Mouse (Mus musculus) liver, adult 2 months (tissue): ENCODE data around the gene Mnt. TPM values are rescaled to one million over a fixed set of nuclear protein-coding genes. Genes with fewer than 3 reads are reported as not detected.

Source experiments
- DNase-seq: peaks from one replicate; pipeline ENCODE4 v3.0.0-alpha.2; 2011; ENCODE audit warnings: low read depth, low spot score; ENCODE audit errors: extremely low read depth
- H3K27ac ChIP-seq: fragments of 200-500 bp; replicated peaks from 2 replicates; pipeline ENCODE4 v1.5.1; 2012; ENCODE audit warnings: low read depth, mild to moderate bottlenecking, control low read depth, inconsistent platforms, low read length; ENCODE audit not compliant: insufficient read depth
- H3K27me3 ChIP-seq: fragments of 200-500 bp; 2 replicates; pipeline ENCODE4 v1.6.1; 2012; ENCODE audit warnings: mild to moderate bottlenecking, moderate library complexity, low read length, inconsistent platforms; ENCODE audit not compliant: control insufficient read depth, insufficient read depth
- H3K36me3 ChIP-seq: fragments of 200-500 bp; 2 replicates; pipeline ENCODE4 v1.6.1; 2012; ENCODE audit warnings: low read length, inconsistent platforms; ENCODE audit not compliant: control insufficient read depth, insufficient read depth
- H3K4me1 ChIP-seq: fragments of 200-500 bp; 2 replicates; pipeline ENCODE4 v1.6.1; 2011; ENCODE audit warnings: low read length; ENCODE audit not compliant: control insufficient read depth, insufficient read depth
- H3K4me3 ChIP-seq: fragments of 200-500 bp; 2 replicates; pipeline ENCODE4 v1.5.1; 2011; ENCODE audit warnings: low read depth, mild to moderate bottlenecking, control low read depth, low read length, moderate library complexity; ENCODE audit not compliant: insufficient read depth
- H3K79me2 ChIP-seq: fragments of 200-500 bp; 2 replicates; pipeline ENCODE4 v1.6.1; 2012; ENCODE audit warnings: inconsistent platforms, mild to moderate bottlenecking, low read length, moderate library complexity; ENCODE audit not compliant: control insufficient read depth, insufficient read depth
- H3K9ac ChIP-seq: fragments of 200-500 bp; 2 replicates; pipeline ENCODE4 v1.6.1; 2012; ENCODE audit warnings: low read depth, mild to moderate bottlenecking, control low read depth, inconsistent platforms, low read length
- CTCF ChIP-seq: fragments of 200-500 bp; IDR thresholded peaks from 2 replicates; pipeline ENCODE4 v1.5.1; 2011; ENCODE audit warnings: low read depth, low read length, control low read depth
- POLR2A ChIP-seq: fragments of 200-500 bp; IDR thresholded peaks from 2 replicates; pipeline ENCODE4 v1.6.1; 2011; ENCODE audit warnings: low read length, control low read depth; ENCODE audit not compliant: insufficient read depth; ENCODE audit errors: extremely low read depth
- WGBS: fragments of 180-500 bp; shearing (Covaris S2); methylation state at CpG from one replicate; pipeline ENCODE4 v1.1.7; 2018; 5-methylcytosine and 5-hydroxymethylcytosine counted together
- polyA plus RNA-seq: library from polyadenylated mRNA; depleted of rRNA; stranded (reverse); fragments of >200 nt; gene quantifications from 2 replicates; pipeline ENCODE4 v1.2.3, GENCODE M21; 2012
- total RNA-seq: library from RNA; depleted of rRNA; stranded (reverse); fragments of >200 nt; gene quantifications from 2 replicates; pipeline ENCODE4 v1.2.3, GENCODE M21; 2014

Mnt gene
- total and polyA plus RNA-seq, 2 experiments: 1.0 to 4.7 TPM

DNA sequence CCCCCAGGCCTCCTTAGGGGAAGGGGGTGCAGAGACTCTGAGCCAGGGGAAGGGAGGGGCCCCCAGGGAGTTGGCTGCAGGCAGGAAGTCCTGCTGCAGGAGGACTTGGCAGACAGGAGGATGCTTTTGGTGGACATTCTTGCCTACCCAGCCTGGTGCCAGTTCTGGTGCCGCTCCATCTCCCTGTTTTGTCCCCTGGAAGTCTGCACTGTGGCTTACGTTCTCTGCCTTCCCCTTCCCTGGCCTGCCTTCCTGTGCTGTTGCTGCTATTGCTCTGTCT, 12.7 kb downstream of the Mnt start:
- TF ChIP-seq CTCF (no peak), POLR2A (no peak)
- Histone ChIP-seq H3K4me3 (no peak overlapping the region), H3K79me2 (peaks cover 9% of the 10 kb centered on the region; the same call in 1 of the 2 replicates), H3K36me3 (no peaks in the 10 kb centered on the region), H3K27ac (no peak overlapping the region), H3K4me1 (peaks cover 5% of the 10 kb centered on the region; the same call in 1 of the 2 replicates), H3K27me3 (no peaks in the 10 kb centered on the region), H3K9ac (no peak overlapping the region)
- whole genome bisulfite sequencing: 88% methylated on average over 2 of the region's 2 CpGs
- DNase-seq: no peak

DNA sequence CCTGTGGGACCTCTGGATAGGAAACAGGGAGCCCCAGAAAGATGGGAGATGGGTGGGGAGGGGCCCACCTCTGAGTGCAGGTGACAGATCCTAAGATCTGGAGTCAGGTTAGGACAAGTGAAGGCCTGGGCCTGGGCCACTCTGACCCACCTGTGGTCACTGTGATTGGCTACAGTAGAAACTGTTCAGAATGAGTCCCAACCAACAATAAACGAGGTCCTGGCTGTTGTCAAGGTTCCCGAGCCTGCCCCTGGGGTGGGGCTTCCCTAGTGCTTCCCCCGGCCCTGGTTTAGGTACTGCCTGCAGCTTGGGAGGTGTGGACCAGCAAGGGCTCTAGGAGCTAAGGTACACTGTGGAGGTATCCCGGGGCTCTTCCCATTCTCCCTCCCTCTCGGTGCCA, 13.0 kb downstream of the Mnt start:
- TF ChIP-seq POLR2A (no peak), CTCF (no peak)
- Histone ChIP-seq H3K9ac (no peak overlapping the region), H3K4me3 (no peak overlapping the region), H3K4me1 (peaks cover 8% of the 10 kb centered on the region), H3K36me3 (no peaks in the 10 kb centered on the region), H3K27ac (no peak overlapping the region), H3K79me2 (peaks cover 9% of the 10 kb centered on the region; the same call in 1 of the 2 replicates), H3K27me3 (no peaks in the 10 kb centered on the region)
- no peak for DNase-seq
- WGBS: 80% methylated on average over 5 of the region's 5 CpGs

DNA sequence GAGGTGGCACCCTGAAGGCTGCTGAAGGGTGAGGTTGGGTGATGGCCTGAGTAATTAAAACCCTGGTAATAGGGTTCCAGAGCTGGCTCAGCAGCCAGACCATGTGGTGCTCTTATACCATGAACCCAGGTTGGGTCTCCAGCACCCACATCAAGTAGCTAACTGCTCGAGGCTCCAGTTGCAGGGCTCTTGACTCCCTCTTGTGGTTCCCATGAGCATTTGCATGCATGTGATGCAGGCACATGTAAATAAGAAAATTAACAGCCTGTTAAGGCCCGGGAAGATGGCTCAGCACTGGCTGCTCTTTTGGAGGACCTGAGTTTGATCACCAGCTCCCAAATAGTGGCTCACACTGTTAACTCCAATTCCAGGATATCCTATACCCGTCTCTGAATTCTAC, 15.1 kb downstream of the Mnt start:
- Histone ChIP-seq H3K27me3 (no peaks in the 10 kb centered on the region), H3K27ac (no peak overlapping the region), H3K4me1 (peaks cover 6% of the 10 kb centered on the region), H3K9ac (no peak overlapping the region), H3K4me3 (no peak overlapping the region), H3K36me3 (no peaks in the 10 kb centered on the region), H3K79me2 (no peaks in the 10 kb centered on the region)
- no peak for DNase-seq
- WGBS: 80% methylated on average over 3 of the region's 3 CpGs
- TF ChIP-seq POLR2A: no peak
- TF ChIP-seq CTCF: peak; percentile 43

DNA sequence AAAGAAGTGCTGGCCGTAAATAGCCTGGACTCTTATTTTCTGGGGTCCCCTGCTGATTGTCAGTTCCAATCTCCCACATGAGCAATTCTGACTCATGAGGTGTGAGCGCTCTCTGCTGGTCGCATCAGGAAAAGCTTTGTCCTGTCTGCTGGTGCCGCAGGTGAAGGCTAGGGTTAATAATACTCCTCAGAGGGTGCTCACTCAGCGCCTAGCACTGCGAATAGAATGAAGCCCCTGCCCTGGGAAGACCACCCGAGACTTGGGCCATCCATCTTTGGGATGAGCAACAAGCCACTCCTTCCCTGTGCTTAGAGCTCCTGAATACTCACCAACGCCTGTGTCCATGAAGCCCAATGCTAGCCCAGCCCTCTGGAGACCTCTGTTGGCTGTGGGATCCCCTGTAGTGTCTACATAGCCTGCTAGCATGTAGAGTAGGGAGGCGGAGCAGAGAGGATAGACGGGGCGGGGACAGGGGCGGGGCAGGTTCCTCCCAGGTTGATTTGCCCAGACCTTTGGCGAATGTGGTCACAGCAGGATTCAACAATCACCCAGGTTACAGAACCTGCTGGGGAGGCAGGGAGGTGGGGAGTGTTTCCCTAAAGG, 17.3 kb downstream of the Mnt start:
- peak; percentile 97 for DNase-seq
- Histone ChIP-seq H3K36me3 (no peaks in the 10 kb centered on the region), H3K4me1 (peaks cover 6% of the 10 kb centered on the region), H3K79me2 (no peaks in the 10 kb centered on the region), H3K27me3 (no peaks in the 10 kb centered on the region), H3K9ac (peak overlapping the region; percentile 15; the same call in 1 of the 2 replicates), H3K27ac (peak overlapping the region; percentile 49), H3K4me3 (no peak overlapping the region)
- 5% methylated on average over 13 of the region's 13 CpGs for WGBS
- TF ChIP-seq CTCF (peak; percentile 88), POLR2A (no peak)

DNA sequence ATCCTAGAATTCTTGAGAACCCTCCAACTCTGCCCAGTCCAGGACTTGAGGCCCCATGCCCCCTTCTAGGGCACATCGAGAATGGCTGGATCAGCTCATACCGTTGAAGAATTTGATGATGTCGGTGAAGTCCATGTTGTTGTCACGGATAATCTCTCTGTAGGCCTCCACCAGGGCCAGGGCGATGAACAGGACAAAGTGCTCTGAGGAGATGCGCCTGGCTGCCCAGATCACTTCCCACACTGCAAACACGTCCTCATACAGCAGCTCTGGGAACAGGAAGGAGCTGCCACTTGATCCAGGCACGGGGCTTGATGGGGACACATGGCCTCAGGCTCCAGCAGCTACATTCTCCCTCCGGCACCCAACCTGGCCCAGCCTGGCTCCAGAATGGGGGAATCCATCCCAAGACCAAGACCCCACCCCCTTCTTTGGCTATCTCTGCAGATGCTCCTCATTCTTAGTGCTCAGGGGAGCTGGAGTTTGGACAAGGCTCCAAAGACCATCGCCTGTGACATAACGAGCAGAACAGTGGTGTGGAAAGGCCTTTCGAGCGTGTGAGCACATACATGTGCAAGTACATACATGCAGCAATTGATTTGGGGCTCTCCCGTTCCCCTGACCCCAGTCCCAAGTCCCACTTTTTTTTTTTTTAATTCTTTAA, 20.4 kb downstream of the Mnt start:
- no peak overlapping the region for H3K27ac ChIP-seq
- no peaks in the 10 kb centered on the region for H3K27me3 ChIP-seq
- DNase-seq: no peak

DNA sequence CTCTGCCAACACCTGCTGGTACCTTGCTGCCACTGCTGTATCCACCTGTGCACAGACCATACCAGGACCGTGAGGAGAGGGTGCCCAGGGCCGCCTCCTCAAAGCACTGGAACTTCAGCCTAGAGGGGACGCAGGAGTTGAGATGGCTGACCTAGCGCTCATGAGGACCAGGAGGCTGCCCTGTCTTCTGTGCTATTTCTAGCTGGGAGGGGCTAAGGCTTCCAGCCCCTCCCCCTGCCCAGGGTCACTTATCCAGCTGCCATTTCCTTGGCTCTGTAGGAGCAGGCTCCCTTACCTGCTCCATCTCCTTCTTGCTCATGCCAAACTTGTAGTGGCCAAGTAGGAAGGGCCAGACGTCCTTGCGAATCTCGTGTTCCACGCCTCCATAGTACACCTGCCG, 27.0 kb downstream of the Mnt start:
- H3K27me3 ChIP-seq: no peaks in the 10 kb centered on the region
- no peak overlapping the region for H3K27ac ChIP-seq
- no peaks in the 10 kb centered on the region for H3K36me3 ChIP-seq
- TF ChIP-seq CTCF (no peak), POLR2A (no peak)
- no peak overlapping the region for H3K9ac ChIP-seq
- no peaks in the 10 kb centered on the region for H3K4me1 ChIP-seq
- no peak overlapping the region for H3K4me3 ChIP-seq
- no peak for DNase-seq
- no peaks in the 10 kb centered on the region for H3K79me2 ChIP-seq
- WGBS: 94% methylated on average over 9 of the region's 9 CpGs

More for the DNA sequence above, 20.4 kb downstream of the Mnt start:
- Histone ChIP-seq H3K79me2 (no peaks in the 10 kb centered on the region), H3K9ac (no peak overlapping the region), H3K36me3 (no peaks in the 10 kb centered on the region), H3K4me1 (peaks cover 6% of the 10 kb centered on the region), H3K4me3 (no peak overlapping the region)
- TF ChIP-seq POLR2A (no peak), CTCF (no peak)
- 93% methylated on average over 14 of the region's 14 CpGs for WGBS
